Mouse (Mus musculus) telencephalon, adult 2 months (tissue): ENCODE results near the gene Esrp2.

Experiments used
- DNase-seq: peaks from one replicate; pipeline ENCODE4 v3.0.0-alpha.2; 2011; ENCODE audit warnings: low read depth, low spot score

The Esrp2 gene

DNA sequence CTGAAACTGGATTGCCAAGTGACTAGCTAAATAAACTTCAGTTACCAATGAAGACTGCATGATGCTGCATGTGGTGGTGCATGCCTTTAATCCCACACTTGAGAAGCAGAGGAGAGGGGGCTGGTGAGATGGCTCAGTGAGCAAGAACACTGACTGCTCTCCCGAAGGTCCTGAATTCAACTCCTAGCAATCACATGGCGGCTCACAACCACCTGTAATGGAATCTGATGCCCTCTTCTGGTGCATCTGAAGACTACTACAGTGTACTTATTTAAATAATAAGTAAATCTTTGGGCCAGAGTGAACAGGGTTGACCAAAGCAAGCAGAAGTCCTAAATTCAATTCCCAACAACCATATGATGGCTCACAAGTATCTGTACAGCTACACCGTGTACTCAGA is 13.3 kb downstream of the Esrp2 start:
- no peak for DNase-seq

- no peak for DNase-seq
These were observed 20.9 kb downstream of the Esrp2 start for GRCm38 (mm10) chr8:106115897-106116296.

DNA sequence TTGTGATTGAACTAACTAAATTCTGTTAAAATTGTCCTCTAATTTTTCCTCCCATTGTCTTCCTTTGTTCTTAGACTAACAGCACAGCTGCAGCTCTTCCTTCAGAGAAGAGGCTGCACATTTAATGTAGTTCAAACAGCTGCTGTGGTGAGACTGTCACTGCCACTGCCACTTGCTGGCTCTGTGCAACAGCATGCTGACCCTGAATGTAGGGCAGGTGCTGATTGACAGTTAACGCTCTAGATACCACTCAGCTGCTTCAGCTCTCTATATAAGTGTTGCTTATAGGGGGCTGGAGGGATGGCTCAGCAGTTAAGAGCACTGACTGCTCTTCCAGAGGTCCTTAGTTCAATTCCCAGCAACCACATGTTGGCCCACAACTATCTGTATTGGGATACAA is 24.3 kb downstream of the Esrp2 start:
- no peak for DNase-seq

DNA sequence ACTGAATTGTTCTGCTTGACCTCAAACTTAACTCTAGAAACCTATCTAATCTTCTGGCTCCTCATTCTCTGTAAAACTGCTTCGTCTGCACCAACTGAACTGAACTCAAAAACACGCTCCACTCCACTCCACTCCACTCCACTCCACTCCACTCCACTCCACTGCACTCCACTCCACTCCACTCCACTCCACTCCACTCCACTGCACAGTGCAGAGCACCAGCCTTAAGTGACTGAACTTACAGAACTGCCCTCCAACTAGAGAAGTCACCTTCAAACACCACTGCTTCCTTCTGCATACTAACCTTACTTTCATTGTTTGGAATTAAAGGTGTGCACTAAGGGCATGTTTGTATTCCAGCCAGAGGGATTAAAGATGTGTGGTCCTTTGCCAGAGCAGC is 24.7 kb downstream of the Esrp2 start:
- no peak for DNase-seq

GRCm38 (mm10) chr8:106108729-106109128 is 28.0 kb downstream of the Esrp2 start:
- DNase-seq: no peak

DNA sequence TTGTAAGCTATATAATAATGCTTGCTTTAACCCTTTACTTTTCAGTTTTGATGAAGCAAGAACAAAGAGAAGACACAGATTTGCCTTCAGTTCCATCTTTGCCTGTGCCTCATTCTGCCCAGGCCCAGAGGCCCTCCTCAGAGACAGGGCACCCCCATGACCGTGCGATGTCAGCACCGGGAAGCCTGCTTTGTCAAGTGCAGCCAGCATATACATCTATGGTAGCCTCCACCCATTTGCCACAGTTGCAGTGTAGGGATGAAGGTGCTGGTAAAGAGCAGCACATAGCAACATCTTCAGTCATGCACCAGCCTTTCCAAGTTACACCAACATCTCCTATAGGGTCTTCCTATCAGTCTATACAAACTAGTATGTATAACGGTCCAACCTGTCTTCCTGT is 28.7 kb downstream of the Esrp2 start:
- no peak for DNase-seq

DNA sequence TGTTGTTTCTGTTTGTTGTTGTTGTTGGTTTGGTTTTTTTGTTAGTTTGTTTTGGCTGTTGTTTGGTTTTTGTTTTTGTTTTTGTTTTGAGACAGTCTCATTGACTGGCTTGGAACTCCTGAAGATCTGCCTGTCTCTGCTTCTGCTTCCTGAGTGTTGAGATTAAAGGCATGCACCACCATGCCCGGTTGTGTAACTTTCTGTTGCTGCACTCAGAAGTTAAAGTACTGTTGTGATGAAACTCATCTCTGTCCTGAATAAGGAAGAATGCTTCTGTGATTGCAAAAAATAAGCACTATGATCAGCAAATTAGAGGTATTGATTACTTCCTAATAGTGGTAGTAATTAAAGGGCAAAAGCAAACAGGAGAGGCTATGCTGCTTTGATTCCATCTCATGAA is 30.6 kb downstream of the Esrp2 start:
- DNase-seq: no peak

DNA sequence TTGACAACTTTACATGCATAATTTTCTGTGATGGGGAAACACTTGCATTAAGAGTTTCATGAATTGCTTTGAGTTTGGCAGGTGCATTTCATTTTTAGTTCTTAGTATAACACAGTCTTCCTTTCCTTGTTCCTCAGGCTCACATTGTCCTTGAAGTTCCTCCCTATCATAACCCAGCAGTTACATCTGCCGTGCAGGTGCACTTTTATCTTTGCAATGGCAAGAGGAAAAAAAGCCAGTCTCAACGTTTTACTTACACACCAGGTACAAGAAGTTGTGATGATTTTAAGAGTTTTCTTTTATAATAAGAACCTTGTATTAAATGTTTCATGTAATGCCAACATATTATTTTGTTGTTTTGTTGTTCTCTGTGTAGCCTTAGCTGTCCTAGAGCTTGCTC is 32.9 kb downstream of the Esrp2 start:
- DNase-seq: no peak

DNA sequence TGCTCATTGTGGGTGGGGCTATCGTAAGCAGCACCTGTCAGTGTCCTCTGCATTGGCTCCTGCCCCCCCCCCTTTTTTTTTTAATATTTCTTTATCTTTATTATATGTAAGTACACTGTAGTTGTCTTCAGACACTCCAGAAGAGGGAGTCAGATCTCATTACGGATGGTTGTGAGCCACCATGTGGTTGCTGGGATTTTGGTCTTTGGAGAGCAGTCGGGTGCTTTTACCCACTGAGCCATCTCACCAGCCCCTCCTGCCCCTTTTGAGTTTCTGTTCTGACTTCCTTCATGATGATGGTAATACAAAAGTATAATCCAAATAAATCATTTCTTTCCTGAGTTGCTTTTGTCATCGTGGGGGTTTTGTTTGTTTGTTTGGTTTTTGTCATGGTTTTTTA is 34.5 kb downstream of the Esrp2 start:
- no peak for DNase-seq
